Mouse (Mus musculus) embryonic stem cell, embryonic (primary cell): ENCODE measurements around the gene Txnl4b.

Source experiments
- CTCF ChIA-PET, 4 experiments: fragments of 300-600 bp in 2 of 4; fragments of 350-600 bp in 2 of 4; sonication (Branson Sonifier 250); formaldehyde crosslinking; loops; one replicate each; lab custom pipeline; 2022; ENCODE audit warnings: inconsistent platforms in 2 of 4; lab: Charles Lee
- POLR2A ChIA-PET, 4 experiments: fragments of 300-600 bp in 2 of 4; fragments of 350-600 bp in 2 of 4; sonication (Branson Sonifier 250); formaldehyde crosslinking; loops; one replicate each; lab custom pipeline; 2022; ENCODE audit warnings: antibody characterized with exemption in 4 of 4, inconsistent platforms in 1 of 4; lab: Charles Lee

Txnl4b gene

GRCm38 (mm10) chr8:109565498-109566333, at the start of gene Txnl4b, which contains the start of gene Dhx38:
Gene Txnl4b, plus strand, starts transcription at chr8:109565892.
Gene Dhx38, minus strand, starts transcription at chr8:109565861.
- ChIA-PET POLR2A (interaction anchor here in 2 of 4 experiments (0.7 to 1.5 kb wide), 9 partner anchors 10 to 1625 kb away, joined by 3 to 6 read pairs (median 4); partner anchors contain the start of gene Dhodh (in 1 of the 2)), CTCF (interaction anchor here in 3 of 4 experiments (0.5 to 1.8 kb wide), 3 partner anchors 30 to 548 kb away, joined by 3 to 4 read pairs (median 4); no protein-coding TSS in a partner anchor)

GRCm38 (mm10) chr8:109524008-109524407, 41.7 kb upstream of the Txnl4b start:
- ChIA-PET CTCF (no interaction called here), POLR2A (no interaction called here)

GRCm38 (mm10) chr8:109535140-109535990, 30.3 kb upstream of the Txnl4b start:
- ChIA-PET CTCF (interaction anchor here (0.5 to 2.8 kb wide), 19 partner anchors 8 to 1300 kb away, joined by 3 to 14 read pairs (median 4); partner anchors contain the start of gene Pmfbp1 (in 1 of the 4)), POLR2A (interaction anchor here in 1 of 4 experiments (0.6 to 1.2 kb wide), 3 partner anchors 12 to 185 kb away, joined by 3 to 4 read pairs (median 3); partner anchors contain the start of gene Dhodh)

GRCm38 (mm10) chr8:109536703-109537102, 29.0 kb upstream of the Txnl4b start:
- POLR2A ChIA-PET = interaction anchor here in 3 of 4 experiments (0.6 to 1.2 kb wide), 6 partner anchors 10 to 1315 kb away, joined by 3 to 4 read pairs (median 3); no protein-coding TSS in a partner anchor

GRCm38 (mm10) chr8:109542165-109542564, 23.5 kb upstream of the Txnl4b start:
- CTCF ChIA-PET = interaction anchor here in 2 of 4 experiments (0.7 to 1.8 kb wide), 3 partner anchors 7 to 10 kb away, joined by 3 to 5 read pairs (median 5); no protein-coding TSS in a partner anchor
- POLR2A ChIA-PET = interaction anchor here in 2 of 4 experiments (0.6 to 1.3 kb wide), 6 partner anchors 8 to 949 kb away, joined by 3 to 4 read pairs (median 3); no protein-coding TSS in a partner anchor

More at GRCm38 (mm10) chr8:109536703-109537102, 29.0 kb upstream of the Txnl4b start:
- CTCF ChIA-PET = interaction anchor here (0.5 to 2.8 kb wide), 46 partner anchors 9 to 1851 kb away, joined by 3 to 16 read pairs (median 4); no protein-coding TSS in a partner anchor

- CTCF ChIA-PET = interaction anchor here in 3 of 4 experiments (0.6 to 1.8 kb wide), 5 partner anchors 8 to 63 kb away, joined by 3 to 6 read pairs (median 5); no protein-coding TSS in a partner anchor
- POLR2A ChIA-PET = interaction anchor here in 2 of 4 experiments (0.7 to 1.3 kb wide), 8 partner anchors 9 to 950 kb away, joined by 3 to 4 read pairs (median 3); partner anchors contain the start of genes Dhx38 (in 1 of the 2) and Txnl4b (in 1 of the 2)
Observed at GRCm38 (mm10) chr8:109542748-109543519, 22.8 kb upstream of the Txnl4b start.

GRCm38 (mm10) chr8:109544049-109544448, 21.6 kb upstream of the Txnl4b start:
- CTCF ChIA-PET = interaction anchor here in 2 of 4 experiments (0.6 to 1.4 kb wide), 4 partner anchors 8 to 1968 kb away, joined by 3 to 7 read pairs (median 4); no protein-coding TSS in a partner anchor
- POLR2A ChIA-PET = interaction anchor here in 2 of 4 experiments (0.6 to 1.2 kb wide), 4 partner anchors 8 to 98 kb away, joined by 3 to 5 read pairs (median 3); no protein-coding TSS in a partner anchor

GRCm38 (mm10) chr8:109551663-109552062, 14.0 kb upstream of the Txnl4b start:
- CTCF ChIA-PET = interaction anchor here (0.5 to 2.1 kb wide), 14 partner anchors 8 to 276 kb away, joined by 3 to 14 read pairs (median 4); no protein-coding TSS in a partner anchor
- POLR2A ChIA-PET = interaction anchor here in 3 of 4 experiments (0.6 to 2.0 kb wide), 6 partner anchors 8 to 56 kb away, joined by 3 to 6 read pairs (median 4); no protein-coding TSS in a partner anchor

- ChIA-PET POLR2A (interaction anchor here in 2 of 4 experiments (0.7 to 1.9 kb wide), 5 partner anchors 8 to 26 kb away, joined by 3 to 9 read pairs (median 4); no protein-coding TSS in a partner anchor), CTCF (interaction anchor here in 3 of 4 experiments (0.7 to 1.5 kb wide), 3 partner anchors 24 to 406 kb away, joined by 5 read pairs; no protein-coding TSS in a partner anchor)
Observed at GRCm38 (mm10) chr8:109563881-109564280, 1.8 kb upstream of the Txnl4b start.

- ChIA-PET CTCF (interaction anchor here in 2 of 4 experiments (0.7 kb wide), 2 partner anchors 114 to 406 kb away, joined by 5 to 7 read pairs; no protein-coding TSS in a partner anchor), POLR2A (interaction anchor here in 1 of 4 experiments (0.7 to 1.9 kb wide), 2 partner anchors 9 to 25 kb away, joined by 3 to 4 read pairs; no protein-coding TSS in a partner anchor)
Observed at GRCm38 (mm10) chr8:109564766-109565165, 926 bp upstream of the Txnl4b start.

GRCm38 (mm10) chr8:109571139-109571538, 5.4 kb downstream of the Txnl4b start:
- POLR2A ChIA-PET = no interaction called here
- CTCF ChIA-PET = interaction anchor here in 1 of 4 experiments (0.6 kb wide), 1 partner anchor 29 kb away, joined by 3 read pairs; no protein-coding TSS in a partner anchor

- POLR2A ChIA-PET = interaction anchor here in 3 of 4 experiments (0.6 to 1.5 kb wide), 11 partner anchors 10 to 1183 kb away, joined by 3 to 6 read pairs (median 4); partner anchors contain the start of genes Ap1g1 (in 1 of the 3) and Dhodh (in 1 of the 3)
- CTCF ChIA-PET = interaction anchor here (0.6 to 2.0 kb wide), 7 partner anchors 17 to 1706 kb away, joined by 3 to 8 read pairs (median 4); no protein-coding TSS in a partner anchor
Observed at GRCm38 (mm10) chr8:109576311-109576710, 10.6 kb downstream of the Txnl4b start.

- ChIA-PET CTCF (interaction anchor here in 1 of 4 experiments (1.1 to 1.2 kb wide), 2 partner anchors 15 to 36 kb away, joined by 3 read pairs; no protein-coding TSS in a partner anchor), POLR2A (interaction anchor here in 1 of 4 experiments (0.8 kb wide), 1 partner anchor 9 kb away, joined by 3 read pairs; no protein-coding TSS in a partner anchor)
Observed at GRCm38 (mm10) chr8:109578900-109579301, 13.2 kb downstream of the Txnl4b start, which contains the start of gene Hp. Gene Hp, minus strand, starts transcription at chr8:109579172.

GRCm38 (mm10) chr8:109584293-109584692, 18.6 kb downstream of the Txnl4b start:
- ChIA-PET CTCF (no interaction called here), POLR2A (no interaction called here)

- POLR2A ChIA-PET = no interaction called here
- CTCF ChIA-PET = interaction anchor here in 1 of 4 experiments (1.3 kb wide), 1 partner anchor 11 kb away, joined by 5 read pairs; no protein-coding TSS in a partner anchor
Observed at GRCm38 (mm10) chr8:109584830-109585229, 19.1 kb downstream of the Txnl4b start.
